Mouse (Mus musculus): ENCODE measurements around the gene Maml3.

Maml3 gene

DNA sequence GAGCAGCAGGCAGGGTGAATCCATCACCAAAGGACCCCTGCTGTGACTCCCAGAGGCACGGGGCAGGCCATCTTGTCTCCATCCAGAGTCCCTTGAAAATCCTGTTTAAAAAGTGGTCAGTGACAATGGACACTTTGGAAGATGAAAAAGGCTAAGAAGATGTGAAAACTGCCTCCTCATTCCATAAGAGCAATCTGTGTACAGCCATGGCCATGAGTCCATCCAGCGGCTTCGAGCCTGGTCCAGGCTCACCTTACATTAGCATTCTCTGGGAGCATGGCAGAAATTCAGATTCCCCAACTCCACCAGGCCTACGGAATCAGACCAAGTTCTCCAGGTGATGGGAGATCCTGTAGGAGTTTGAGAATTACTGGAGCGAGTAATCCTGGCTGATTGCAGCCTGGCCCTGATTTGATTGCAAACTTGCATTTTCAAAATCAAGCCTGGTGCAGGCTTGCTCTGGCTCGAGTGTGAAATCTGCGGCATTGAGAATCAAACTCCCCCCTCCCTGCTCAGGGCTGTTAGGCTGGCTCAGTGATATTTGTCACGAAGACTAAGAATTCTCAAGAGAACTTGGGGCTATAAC is 402.1 kb downstream of the Maml3 start:
- no peak for DNase-seq (ENCODE audit: low read depth)

DNA sequence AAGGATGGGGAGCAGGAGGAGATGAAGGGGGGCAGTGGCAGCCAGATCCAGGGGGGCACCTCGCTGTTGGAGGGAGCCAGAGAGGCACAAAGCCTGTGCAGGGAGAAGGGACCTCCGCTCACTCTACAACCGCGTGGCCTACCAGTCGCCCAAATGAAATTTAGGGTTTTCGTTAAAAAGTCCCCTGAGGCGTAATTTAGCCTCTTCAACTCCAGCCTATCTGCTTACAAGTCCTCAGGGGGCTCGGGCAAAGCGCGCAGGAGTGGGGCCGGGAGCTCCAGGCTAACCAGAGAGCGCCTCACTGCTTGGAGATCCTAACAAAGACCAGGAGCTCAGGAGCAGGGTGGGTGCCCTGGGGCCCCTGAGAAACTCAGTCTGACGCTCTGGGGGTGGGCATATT is 402.9 kb downstream of the Maml3 start:
- DNase-seq (ENCODE audit: low read depth), result no peak

DNA sequence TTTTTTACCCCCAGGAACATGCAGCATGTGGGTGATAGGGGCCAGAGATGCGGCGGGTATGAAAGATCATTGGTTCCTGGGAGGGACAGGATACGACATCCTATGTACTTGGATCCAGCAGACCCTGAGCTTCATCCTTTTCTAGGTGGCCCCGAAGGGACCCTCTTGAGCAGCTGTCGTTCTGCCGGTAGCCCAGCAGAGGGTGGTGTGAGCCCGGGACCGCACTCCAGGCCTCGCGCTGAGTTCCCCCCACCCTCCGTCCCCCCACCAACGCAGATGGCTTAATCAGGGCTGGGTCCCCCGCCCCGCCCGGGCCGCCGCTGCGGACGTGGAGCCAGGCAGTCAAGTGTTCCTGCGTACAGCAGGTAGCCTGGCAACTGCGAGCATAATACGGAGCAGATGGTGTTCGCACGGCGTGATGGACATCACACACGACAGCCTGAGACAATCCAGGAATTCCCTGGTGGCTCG is 403.6 kb downstream of the Maml3 start:
- peak; percentile 35 for DNase-seq (ENCODE audit: low read depth)

DNA sequence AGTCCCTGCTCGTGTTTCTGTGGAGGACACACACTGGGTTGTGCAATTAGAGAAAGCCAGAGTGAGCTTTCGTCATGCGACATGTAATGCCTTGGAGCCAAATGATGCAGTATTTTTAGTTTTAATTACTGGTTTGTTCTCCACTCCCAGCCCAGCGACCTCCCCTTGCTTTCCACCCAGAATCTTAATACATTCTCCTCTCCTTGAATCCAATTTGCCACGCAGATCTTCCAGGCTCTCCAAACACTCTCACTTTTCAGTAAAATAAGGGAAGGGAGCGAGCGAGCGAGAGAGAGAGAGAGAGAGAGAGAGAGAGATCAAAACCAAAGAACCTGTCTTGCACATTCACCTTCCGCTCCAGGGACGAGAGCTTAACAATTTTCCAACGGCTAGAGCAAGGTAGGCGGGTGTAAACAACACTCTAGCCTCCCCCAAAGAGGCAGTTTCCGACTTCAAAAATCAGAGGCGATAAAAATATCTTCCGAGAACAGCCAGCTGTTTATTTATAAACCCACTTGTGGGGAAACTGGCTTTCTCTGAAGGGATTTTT is 404.1 kb downstream of the Maml3 start:
- no peak for DNase-seq (ENCODE audit: low read depth)

DNA sequence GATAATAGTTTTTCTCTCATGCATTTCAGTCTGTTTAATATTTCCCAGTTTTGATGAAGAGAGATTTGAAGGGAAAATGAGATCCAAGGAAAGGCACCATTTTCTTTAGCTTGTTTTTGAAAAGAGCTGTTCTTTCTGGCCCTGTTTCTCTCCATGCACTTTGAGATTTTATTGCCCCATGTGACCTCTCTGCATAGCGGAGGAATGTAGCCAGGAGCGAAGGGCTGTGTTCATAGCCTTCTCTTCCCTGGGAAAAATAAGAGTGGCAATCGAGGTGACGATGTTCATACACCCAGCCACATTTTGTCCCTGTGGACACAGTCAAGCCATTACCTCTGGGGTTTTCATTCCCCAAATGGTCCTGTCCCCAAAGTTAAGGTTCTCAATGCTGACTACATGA is 404.8 kb downstream of the Maml3 start:
- no peak for DNase-seq (ENCODE audit: low read depth)

DNA sequence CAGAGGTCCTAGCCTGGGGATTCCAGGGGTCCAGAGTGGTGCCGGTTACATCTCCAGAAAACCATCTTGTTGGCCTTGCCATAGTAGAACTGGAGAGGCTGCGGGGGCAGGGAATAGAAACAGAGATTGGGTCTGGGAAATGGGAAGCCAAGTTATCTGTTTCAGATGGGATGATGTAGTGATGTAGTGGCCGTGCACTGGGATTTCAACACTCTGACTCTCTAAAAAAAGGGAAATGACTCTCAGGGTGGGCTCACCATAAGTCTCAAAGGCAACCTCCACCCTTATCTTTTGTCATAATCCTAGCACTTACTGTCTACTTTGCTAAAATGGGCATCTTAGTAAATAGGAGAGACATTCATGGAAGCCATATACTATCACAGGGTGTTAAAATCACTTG is 406.9 kb downstream of the Maml3 start:
- no peak for DNase-seq (ENCODE audit: low read depth)

DNA sequence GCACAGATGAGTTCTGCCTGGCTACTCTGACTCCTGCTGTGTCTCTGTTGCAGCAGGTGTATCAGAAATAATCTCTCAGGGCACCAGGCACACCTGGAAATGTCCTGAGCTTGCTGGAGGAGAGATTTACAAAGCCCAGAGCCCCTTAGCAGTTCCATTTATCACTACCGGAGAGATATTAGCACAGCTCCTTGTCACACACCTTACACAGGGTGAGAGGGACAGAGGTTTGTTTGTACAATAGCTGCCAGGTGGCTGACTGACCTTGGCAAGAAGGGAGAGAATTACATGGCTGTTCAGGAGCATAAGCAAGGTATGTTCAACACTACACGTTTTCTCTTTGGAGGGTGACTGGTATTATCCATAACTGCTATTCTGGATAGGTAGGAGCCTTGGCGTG is 409.2 kb downstream of the Maml3 start:
- no peak for DNase-seq (ENCODE audit: low read depth)

DNA sequence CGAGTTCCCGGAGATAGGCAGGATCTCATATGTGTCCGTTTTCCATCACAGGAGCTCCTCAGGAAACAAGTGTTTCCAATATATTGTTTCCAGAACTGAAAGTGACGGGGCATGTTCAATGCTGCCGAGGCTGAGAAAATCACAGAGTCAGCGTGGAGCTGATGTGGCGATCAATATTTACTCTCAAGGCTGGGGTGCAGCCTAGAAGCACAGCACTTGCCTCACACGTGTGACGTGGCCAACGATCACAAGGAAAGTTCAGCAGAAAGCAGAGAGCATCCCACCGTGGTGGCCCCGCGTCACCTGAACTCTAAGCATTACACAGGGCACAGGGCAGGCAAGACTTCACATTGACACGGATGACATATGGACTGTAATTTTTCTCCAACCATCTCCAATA is 410.3 kb downstream of the Maml3 start:
- DNase-seq (ENCODE audit: low read depth), result no peak

DNA sequence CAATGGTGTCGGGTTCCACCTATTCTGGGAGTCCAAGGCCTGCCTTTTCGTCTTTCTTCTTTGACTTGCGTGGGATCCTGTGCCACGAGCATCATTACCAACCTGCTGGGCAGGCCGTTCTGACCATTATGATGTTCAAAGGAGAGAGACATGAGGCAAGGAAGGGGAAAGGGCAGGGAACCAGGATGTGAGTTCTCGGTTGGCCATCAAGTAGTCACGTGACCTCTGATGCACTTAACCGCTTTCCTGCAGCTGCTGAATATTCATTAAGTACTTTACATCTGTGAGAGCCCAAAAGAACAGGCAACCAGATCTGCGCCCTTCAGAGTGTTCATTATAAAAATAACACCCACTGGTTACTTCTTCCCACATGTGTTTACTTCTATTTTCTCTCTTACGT is 411.7 kb downstream of the Maml3 start:
- no peak for DNase-seq (ENCODE audit: low read depth)

DNA sequence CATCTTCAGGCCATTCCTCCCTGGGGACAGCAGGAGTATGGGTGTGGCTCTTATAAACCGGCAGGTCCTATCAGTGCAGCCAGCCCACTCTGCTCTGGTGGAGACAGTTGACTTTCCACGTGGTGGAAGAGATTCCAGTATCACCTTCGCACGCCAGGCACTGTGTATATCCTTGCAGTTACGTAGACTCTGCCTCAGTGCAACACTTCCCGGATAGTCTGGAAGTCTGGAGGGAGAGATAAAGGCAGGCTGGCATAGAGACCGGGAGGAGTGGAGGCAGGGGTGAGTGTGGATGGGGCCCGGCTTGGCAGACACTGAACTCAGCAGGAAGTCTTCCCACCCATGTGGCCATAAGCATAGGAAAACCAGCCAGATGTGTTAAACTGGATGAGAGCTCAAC is 416.2 kb downstream of the Maml3 start:
- no peak for DNase-seq (ENCODE audit: low read depth)

DNA sequence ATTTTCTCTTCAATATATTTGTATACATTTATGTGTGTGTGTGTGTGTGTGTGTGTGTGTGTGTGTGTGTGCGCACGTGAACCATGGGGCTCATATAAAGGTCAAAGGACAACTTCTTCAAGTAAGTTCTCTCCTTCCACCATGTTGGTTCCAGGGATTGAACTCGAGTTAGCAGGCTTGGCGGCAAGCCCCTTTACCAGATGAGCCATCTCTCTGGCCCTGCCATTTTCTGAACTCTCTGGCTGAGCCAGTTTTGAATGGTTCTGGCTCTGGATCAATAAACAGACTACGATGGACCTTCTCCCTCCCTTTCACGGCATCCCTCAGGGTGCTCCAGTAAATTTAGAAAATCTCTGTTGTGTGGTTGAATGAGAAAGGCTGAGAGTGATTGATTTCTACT is 418.1 kb downstream of the Maml3 start:
- no peak for DNase-seq (ENCODE audit: low read depth)

DNA sequence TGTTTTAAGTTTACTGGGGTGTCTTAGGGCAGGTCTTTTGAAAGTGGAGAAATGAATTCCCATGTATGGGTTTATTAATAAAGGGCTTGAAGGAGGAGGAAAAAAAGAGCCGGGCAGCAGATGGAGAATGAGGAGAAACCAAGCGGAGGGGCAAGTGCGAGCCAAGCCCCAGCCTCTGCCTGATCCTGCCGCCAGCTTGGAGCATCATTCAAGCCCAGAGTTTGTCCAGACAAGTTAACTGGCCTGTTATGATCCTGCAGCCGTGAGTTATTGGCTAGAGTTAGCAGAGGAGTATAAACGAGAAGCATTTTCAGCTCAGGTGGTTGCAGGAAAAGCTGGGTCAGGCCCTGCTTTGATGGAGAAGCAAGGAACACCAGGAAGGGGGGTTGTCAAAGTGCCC is 418.6 kb downstream of the Maml3 start:
- no peak for DNase-seq (ENCODE audit: low read depth)

DNA sequence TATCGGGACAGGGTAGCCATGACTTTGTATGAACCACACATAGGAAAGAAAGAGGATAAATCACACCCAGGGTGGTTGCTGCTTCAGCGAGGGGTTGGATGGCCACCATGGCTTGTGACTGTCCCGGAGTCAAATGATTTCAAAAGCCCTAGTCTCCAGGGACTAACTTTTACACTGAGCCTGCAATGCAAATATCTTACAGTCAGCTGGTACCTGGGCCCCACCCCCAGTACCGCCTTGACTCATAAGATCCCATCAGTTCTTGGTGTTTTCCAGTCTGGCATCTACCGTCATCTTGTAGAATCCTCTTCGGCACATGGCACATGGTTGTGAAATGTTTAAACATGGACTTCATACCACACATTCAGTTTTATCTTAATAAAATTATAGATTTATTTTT is 419.3 kb downstream of the Maml3 start:
- no peak for DNase-seq (ENCODE audit: low read depth)

DNA sequence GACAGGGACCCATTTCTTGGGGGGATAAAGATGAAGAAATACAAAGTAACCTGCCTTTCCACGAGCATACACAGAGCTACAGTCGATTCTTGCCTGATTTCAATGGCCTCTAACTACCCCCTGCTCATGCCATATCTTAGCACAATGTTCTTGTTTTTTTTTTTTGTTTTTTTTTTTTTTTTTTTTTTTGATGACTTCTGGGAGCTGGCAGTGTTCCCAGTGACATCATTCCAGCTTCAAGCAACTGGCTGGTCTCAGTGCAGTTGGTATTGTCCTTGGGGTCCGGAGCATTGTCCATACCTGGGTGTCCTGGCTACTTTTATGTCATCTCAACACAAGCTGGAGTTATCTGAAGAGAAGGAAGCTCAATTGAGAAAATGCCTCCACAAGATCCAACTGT is 429.9 kb downstream of the Maml3 start:
- DNase-seq (ENCODE audit: low read depth), result peak; percentile 24

DNA sequence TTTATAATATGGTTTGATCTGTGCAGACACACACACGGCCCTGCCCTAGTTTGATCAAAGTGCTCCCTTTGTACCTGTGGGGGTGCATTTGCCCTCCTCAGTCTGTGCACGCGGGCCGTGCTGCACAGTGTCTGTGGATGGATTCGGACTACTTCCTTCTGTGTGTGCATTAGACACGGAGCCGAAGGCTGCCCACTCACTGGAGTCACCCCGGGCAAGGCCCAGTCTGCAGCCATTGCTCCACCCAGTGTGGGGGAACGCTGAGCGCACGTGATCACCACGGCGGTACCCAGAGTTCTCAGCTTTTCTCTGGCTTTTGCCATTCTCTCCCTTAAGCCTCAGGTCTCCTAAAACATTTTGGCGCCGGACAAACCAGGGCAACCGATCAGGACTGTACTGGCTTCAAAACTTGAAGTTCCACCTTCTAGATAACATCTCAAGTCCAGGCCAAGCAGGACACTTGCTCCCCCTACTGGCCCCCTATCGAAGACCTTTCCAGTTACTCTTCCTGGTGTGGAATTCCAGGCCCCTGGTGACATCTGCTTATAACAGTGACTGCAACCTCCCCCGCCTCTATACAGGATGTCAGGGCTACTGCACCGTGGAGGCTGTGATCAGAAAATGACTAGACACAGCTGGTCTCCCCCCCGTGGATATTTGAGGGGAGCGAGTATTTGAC is 431.3 kb downstream of the Maml3 start:
- peak; percentile 35 for DNase-seq (ENCODE audit: low read depth)

DNA sequence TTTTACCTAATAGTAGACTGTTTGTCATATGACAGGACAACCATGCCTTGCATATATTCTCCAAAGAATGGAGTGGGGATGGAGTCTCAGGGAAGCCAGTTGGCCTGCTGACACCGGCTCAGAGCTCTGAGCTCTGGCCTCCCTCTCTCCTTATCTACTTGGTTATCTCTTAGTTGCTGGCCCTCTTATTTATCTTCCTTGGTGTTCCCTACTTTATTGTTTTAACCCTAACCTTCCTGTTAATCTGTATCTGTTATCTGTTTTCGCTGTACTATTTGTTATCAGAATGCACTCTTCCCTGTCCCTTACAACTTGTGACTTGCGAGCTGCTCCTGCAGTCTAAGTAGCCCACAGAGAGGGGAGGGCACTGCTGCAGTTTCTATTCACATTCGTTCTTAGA is 432.2 kb downstream of the Maml3 start:
- no peak for DNase-seq (ENCODE audit: low read depth)

DNA sequence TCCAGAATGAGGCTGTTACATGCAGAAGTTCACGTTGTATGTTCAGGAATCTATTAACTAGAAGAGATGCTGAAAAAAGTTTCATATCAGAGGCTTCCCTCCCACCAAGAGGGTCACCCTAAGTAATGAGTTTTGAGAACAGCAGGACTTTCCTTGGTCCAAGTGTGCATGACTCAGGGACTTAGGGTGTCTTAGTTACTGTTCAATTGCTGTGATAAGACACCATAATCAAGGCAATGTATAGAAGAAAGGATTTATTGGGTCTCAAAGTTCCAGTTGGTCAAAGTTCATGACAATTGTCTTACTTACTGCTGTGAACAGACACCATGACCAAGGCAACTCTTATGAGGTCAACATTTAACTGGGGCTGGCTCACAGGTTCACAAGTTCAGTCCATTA is 433.8 kb downstream of the Maml3 start:
- DNase-seq (ENCODE audit: low read depth), result no peak

DNA sequence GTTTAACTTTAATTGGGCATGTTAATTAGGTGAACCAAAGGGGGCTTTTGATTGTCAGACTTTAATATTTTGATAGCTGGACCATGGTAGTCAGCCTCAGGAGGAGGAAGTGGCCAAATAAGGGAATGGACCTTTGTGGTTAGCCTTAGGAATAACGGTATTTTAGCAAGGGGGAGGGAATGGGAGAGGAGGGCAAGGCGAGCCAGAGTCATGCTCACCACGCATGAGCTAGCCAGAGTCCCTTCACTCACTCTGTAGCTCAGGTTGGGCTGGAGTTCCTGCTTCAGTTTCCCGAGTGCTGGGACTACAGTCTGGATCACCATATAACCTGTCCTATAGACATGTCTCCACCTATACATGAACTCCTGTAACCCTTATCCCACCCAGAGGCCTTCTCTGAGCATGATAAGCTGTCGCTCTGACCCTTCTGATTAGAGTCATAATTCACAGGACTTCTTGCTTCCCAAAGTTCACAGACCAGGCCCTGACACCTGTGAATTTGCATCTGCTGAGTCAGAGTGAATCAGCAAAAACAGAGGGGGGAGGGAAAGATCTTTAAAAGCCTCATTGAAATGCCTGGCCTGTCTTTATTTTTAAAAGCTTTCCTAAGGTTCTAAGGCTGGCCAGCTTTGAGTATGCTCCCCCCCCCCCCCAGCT is 434.3 kb downstream of the Maml3 start:
- DNase-seq (ENCODE audit: low read depth), result peak; percentile 66

DNA sequence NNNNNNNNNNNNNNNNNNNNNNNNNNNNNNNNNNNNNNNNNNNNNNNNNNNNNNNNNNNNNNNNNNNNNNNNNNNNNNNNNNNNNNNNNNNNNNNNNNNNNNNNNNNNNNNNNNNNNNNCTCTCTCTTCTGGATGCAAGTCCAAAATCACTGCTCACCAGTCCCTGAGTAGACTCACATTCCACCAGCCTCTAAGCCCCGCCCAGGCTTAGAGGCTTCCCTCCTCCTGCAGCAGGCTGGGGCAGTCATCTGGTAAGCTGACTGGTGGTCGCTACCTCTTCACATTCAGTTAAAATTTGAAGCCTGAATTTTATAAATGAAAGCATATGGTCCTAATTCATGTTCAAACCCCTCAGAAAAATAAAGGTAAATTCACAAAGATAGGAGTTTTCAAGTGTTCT is 436.3 kb downstream of the Maml3 start:
- DNase-seq (ENCODE audit: low read depth), result peak; percentile 71

DNA sequence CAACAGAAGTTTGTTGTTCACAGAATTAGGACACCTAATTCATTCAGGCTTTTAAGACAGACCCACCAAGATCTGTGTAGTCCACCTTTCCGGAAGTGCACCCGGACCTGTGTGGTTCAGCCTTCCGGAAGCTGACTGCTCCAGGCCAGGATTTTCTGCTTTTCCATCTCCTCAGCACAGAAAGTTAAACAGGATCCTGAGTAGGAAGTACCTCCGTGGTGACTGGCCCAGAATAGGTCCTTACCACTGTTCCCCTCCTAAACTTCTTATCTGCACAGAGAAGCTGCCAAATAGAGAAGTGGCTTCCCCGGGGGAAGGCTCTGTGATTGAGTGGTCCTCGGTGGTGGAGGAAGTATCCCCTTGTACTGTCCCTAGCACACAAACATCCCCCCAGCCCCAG is 442.3 kb downstream of the Maml3 start:
- DNase-seq (ENCODE audit: low read depth), result no peak

DNA sequence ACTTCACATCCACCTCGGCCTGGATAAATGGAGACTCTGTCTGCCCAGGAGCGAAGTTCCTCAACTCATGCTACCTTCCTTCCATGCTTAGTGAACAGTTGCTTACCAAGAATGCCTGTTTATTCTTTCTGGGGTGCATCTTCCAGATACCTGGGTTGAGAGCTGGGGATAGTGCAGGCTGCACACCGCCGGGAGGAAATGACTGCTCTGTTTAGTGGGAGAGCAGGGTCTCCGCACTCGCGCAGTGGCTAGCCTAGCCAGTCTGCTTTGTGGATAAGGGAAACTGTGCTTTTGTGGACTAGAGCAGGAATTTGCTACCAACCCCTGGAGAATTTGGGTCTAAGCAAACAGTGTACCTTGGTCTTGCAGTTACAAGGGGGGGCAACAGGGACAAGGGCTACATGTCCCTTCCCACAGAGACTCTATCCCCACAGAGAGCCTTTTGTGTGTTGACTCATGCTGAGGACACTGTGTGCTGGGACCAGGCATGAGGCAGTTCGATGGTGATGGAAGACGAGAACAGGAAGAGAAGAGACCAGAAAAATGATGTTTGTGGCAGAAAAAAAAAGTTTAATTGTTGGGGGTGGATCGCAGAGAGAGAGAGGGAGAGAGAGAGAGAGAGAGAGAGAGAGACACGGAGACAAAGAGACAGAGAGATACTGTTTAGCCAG is 442.9 kb downstream of the Maml3 start:
- DNase-seq (ENCODE audit: low read depth), result peak; percentile 39

DNA sequence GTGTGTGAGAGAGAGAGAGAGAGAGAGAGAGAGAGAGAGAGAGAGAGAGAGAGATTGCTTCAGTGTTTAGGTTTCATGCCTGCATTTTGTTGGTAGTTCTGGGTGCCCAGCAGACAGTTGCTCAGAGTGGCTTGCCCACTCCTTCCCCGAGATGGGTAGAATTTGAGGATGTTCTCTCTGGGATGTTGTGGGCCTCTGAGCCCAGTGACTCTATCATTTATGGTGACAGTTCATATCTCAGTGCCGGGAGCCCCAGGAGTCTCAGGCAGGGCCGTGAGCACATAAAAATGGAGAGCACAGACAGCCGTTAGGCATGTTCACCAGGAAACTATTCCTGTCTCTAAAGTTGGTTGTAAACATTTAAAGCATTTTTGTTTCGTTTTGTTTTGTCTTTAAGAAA is 443.5 kb downstream of the Maml3 start:
- peak; percentile 28 for DNase-seq (ENCODE audit: low read depth)

DNA sequence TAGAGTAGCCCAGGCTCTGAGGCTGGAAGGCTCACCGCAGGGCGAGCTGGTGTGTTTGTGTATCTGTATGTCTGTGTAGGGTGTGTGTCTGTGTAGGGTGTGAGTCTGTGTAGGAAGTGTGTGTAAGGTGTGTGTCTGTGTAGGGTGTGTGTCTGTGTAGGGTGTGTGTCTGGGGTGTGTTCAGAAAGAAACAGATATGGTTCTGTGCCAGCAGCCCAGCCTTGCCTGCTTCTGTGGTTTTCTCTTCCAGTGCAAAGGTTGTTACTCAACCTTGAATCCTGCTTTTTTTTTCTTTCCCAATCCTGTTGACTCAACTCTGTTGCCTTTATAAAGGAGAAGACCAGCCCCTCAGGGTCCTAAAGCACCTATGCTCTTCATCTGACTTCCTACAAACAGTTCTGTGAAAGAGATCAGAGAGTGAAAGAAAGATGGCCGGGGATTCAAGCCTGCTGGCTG is 444.0 kb downstream of the Maml3 start:
- DNase-seq (ENCODE audit: low read depth), result peak; percentile 86

All from NIH3T3 (cell line).